24 mouse cellular contexts compared by ENCODE assay signal in the genomic region with DNA sequence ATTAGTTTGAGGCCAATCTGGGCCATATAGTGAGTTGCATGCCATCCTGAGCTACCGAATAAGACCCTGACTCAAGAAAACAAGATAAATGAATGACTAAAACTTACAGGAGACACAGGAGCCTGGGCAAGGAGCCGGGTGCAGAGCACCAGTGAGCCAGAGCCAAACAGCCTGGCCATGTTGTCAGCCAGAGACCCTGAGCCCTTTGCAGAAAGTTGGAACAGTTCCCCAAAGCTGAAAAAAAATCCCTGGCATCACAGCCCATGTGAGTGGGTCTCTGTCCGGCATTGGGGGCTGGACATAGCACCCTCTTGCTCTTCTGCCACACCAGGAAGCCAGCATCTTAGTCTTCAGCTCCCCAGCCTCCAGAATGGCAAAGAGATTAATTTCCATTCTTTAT.
"Had no signal": no experiment of that assay in that cellular context is flagged by ENCODE, and none has a peak within 500 bp of the region (broad histone marks: within the 10 kb centered on the region; RNA-seq: fewer than 3 reads in every experiment).

No protein-coding gene starts in this region.

- H3K36me3 ChIP-seq: heart, embryonic 10.5 days; heart, embryonic 12.5 days; hindbrain, embryonic 15.5 days; intestine, embryonic 15.5 days; limb, embryonic 10.5 days; limb, embryonic 12.5 days; liver, embryonic 13.5 days; liver, embryonic 15.5 days had no signal

- H3K4me2 ChIP-seq: heart, embryonic 12.5 days; hindbrain, embryonic 15.5 days; intestine, embryonic 15.5 days; limb, embryonic 12.5 days; liver, embryonic 11.5 days; liver, embryonic 13.5 days; liver, embryonic 15.5 days had no signal

- ATAC-seq: inflammation-experienced regulatory T-cells, adult 6 months; intestine, embryonic 15.5 days; intestine, postnatal 0 days; liver, postnatal 0 days had no signal

- H3K4me1 ChIP-seq: heart, embryonic 10.5 days; heart, embryonic 12.5 days; intestine, embryonic 15.5 days; limb, embryonic 10.5 days; limb, embryonic 12.5 days; liver, embryonic 13.5 days; liver, embryonic 15.5 days had no signal

- DNase-seq: gastrocnemius, postnatal 10 days; gastrocnemius, postnatal 25 days; heart, adult 18-20 months; heart, postnatal 10 days; heart, postnatal 4 days; kidney, adult 18-20 months; kidney, adult 8-10 months; kidney, postnatal 10 days; kidney, postnatal 25 days; kidney, postnatal 4 days; liver; liver, embryonic 13.5 days; liver, postnatal 0 days had no signal

- H3K27ac ChIP-seq: heart, embryonic 10.5 days; hindbrain, embryonic 15.5 days; intestine, embryonic 15.5 days; layer of hippocampus, adult 2 months; limb, embryonic 10.5 days; limb, embryonic 12.5 days; liver, embryonic 13.5 days; liver, embryonic 15.5 days had no signal

- H3K27me3 ChIP-seq: hindbrain, embryonic 15.5 days; intestine, embryonic 15.5 days; limb, embryonic 12.5 days; liver, embryonic 13.5 days; liver, embryonic 15.5 days had no signal

- H3K9me3 ChIP-seq: heart, embryonic 10.5 days; heart, embryonic 12.5 days; hindbrain, embryonic 15.5 days; intestine, embryonic 15.5 days; limb, embryonic 10.5 days; limb, embryonic 12.5 days; liver, embryonic 13.5 days; liver, embryonic 15.5 days had no signal

- H3K9ac ChIP-seq: heart, embryonic 12.5 days; hindbrain, embryonic 15.5 days; intestine, embryonic 15.5 days; limb, embryonic 12.5 days; liver, embryonic 13.5 days; liver, embryonic 15.5 days; liver, postnatal 0 days had no signal

- H3K4me3 ChIP-seq: heart, embryonic 10.5 days; heart, embryonic 12.5 days; hindbrain, embryonic 15.5 days; intestine, embryonic 15.5 days; layer of hippocampus, adult 2 months; limb, embryonic 10.5 days; limb, embryonic 12.5 days; liver, embryonic 13.5 days; liver, embryonic 15.5 days had no signal
